Mouse (Mus musculus) pancreas, adult 10 weeks (tissue): ENCODE data around the gene Ddx31. TPM values are rescaled to one million over a fixed set of nuclear protein-coding genes. Genes with fewer than 3 reads are reported as not detected.

Experiments used
- polyA plus RNA-seq: library from polyadenylated mRNA; stranded (reverse); fragments of 350-450 nt; fragmentation: Illumina TruSeq; extraction: RNeasy Lipid Tissue Mini Kit (QIAGEN cat#74804); gene quantifications from one replicate; pipeline ENCODE4 v1.2.3, GENCODE M21; 2015; ENCODE audit warnings: low read depth, low replicate concordance; ENCODE audit not compliant: insufficient read depth

Ddx31 gene
- polyA plus RNA-seq, result 2.7 TPM

DNA sequence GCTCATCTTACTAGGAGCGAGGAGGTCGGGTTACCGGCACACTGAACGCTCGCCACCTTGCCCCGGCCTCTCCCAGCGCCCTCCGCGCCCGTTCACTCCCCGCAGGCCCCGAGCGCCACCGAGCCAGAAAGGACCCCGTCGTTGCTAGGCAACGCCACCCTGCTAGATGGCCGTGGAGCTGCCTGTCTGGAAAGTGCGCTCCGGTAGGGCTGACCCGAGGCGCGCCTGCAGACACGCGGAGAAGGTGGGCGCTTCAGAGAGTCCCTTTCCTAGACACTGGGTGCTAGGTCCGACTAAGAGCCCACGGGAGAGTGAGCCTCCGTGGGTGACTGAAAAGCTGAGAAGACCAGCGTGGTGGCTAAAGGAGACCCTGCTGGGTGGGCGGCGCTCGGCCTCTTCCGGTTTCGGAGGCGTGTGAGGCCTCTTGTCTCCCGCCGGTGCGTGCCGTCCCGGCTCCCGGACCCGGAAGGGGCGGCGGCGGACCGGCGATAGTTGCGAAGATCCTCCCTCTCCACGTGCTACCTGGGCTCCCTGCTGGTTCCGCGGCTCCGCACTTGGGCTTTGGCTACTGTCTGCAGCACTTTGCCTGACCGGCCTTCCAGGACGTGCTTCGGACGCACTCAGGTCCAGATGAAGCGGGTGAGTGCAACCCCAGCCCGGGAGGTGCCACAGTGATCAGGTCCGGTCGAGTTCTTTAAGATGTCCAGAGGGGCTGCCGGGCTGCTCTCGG, at the start of gene Ddx31, which contains the start of gene Gtf3c4:
Ddx31 (plus strand) TSS at position 185 of the 730 bp plus-strand sequence.
Gtf3c4 (minus strand) TSS at position 139 of the 730 bp plus-strand sequence.

DNA sequence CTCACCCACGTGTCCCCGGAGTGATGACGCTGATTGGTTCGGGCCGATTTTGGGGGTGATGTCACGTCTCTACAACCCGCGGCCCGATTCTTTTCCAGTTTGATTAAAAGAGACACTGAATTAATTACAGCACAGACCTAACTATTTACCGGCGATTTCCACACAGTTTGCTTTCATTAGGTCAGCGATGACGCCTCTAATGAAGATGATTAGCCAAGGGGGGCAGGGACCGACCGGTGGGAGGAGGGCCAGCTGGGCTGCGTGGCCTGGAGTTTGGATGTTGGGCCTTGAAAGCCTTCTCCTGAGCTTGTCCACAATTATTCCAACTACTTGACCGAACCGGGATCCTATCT, 76.3 kb downstream of the Ddx31 start, which contains the start of gene Barhl1:
Barhl1 (minus strand) TSS at position 156 of the 353 bp plus-strand sequence.

Other genes starting within 250 kb of the Ddx31 start
- gene Gfi1b, start 218.4 kb upstream of the Ddx31 start, polyA plus RNA-seq, result not detected
- gene Tsc1, start 199.2 kb upstream of the Ddx31 start, polyA plus RNA-seq, result 4.7 TPM
- not detected for gene Spaca9, start 140.7 kb upstream of the Ddx31 start, polyA plus RNA-seq
- gene Ak8, start 140.2 kb upstream of the Ddx31 start, polyA plus RNA-seq, result not detected
- gene Gtf3c4, start within 50 bp of the Ddx31 start, polyA plus RNA-seq, result 2.2 TPM
- gene Barhl1, start 76.3 kb downstream of the Ddx31 start, polyA plus RNA-seq, result not detected
- not detected for gene Cfap77, start 214.7 kb downstream of the Ddx31 start, polyA plus RNA-seq
- 2.7 TPM for gene Ttf1, start 219.9 kb downstream of the Ddx31 start, polyA plus RNA-seq